Mouse (Mus musculus) CD4-positive, CD25-positive, alpha-beta regulatory T cell, adult 4 months (primary cell): Measurements from ENCODE around the gene Pcdh8. TPM values are rescaled to one million over a fixed set of nuclear protein-coding genes. Genes with fewer than 3 reads are reported as not detected.

ENCODE experiments used
- ATAC-seq: one replicate; pipeline ENCODE4 v1.8.0; 2017
- polyA plus RNA-seq, 2 experiments: library from polyadenylated mRNA; unstranded; fragments of 100-300 nt; shearing (Covaris generic); gene quantifications; one replicate each; pipeline ENCODE4 v1.2.1; 2017

The Pcdh8 gene
- not detected for polyA plus RNA-seq

DNA sequence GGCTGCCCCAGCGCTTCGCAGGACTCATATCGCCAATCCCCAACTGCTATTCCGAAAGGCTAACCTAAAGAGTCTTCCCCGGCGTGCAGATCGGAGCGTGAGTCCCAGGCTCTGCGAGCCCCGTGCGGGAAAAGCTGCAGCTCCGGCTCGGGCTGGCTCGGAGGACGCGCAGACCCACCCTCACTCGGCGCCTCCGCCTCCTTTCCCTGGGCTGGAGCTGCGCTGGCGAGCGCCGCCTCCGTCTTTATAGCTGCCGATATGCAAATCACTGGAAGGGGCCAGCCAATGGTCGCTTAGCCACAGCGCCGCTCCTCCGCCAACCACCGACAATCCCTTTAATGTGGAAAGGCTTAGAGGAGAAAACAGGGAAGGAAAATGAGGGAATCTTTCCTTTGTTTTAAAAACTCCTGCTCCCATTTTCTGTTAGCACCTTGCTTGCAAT is at the start of gene Pcdh8:
Pcdh8 (minus strand) TSS at position 219 of the 442 bp plus-strand sequence.
- no peak for ATAC-seq

DNA sequence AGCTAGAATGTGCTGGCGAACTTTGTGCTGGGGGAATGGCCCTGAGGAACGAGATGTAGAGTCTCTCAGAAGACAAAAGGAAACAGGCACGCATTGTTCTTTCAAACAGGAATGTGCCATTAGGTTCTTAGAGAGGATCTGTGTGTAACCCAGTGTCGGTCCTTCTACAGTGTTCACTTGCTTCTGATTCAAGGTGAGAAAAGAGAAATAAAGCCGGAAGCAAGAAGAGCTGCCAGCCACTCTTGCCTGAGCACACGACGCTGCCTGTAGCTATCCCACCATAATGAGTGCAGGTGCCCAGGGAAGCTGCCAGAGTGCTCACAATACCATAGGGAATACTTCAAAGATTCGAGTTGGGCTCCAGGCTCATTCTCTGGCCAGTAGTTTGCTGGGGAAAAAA is 43.6 kb upstream of the Pcdh8 start:
- ATAC-seq = no peak

DNA sequence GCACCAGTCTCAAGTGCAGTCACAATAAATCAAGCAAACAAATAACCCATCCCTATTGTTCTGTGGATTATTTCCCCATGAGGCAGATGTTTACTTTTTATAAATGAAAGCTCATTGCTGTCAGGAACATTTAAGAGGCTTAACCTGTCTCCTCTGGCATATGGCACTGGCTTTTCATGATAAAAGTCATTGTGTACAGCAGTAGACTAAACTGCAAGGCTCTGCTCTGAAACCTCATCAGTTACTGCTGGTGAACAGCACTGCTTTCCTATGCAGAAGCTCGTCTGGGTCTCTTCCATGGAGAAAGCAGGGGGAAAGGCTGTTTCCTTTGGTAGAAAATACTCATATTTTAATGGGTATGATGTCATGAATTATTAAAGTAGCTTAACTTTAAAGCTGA is 43.0 kb upstream of the Pcdh8 start:
- no peak for ATAC-seq

DNA sequence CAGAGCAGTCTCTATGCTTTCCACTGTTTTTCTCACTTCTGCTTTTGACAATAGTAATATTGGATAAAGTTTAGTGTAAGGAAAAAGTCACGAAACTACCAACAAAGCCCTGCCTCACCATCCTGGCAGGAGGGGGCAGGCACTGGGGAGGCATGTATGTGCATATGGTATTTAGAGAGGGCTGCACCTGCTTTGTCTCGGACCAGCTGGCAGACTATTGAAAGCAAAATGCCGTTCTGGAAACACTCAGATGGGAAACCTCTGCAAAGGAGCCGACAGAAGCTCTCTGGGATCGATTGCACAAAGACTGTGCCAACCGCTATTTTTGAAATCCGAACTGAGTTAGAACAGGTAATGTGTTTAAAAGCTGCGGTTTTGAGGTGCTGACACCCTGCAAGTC is 22.1 kb upstream of the Pcdh8 start:
- ATAC-seq = no peak

DNA sequence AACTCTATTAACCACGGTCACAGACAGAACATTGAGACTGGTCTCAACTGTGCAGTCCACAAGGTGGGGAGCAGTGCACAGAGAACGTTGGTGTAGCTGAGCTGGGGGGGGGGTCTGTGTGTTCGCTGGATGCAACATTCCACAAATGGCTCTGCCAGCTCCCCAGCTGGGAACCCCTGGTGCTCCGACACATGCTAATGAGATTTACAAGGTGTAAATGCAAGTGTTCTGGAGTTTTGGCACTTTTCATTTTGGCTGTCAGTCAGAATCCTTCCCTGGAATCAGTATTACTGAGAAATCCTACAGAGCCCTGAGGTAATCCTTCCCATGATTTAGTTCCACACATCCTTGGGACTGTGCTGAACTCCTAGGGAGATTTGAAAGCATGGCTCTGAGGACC is 18.4 kb upstream of the Pcdh8 start:
- no peak for ATAC-seq

DNA sequence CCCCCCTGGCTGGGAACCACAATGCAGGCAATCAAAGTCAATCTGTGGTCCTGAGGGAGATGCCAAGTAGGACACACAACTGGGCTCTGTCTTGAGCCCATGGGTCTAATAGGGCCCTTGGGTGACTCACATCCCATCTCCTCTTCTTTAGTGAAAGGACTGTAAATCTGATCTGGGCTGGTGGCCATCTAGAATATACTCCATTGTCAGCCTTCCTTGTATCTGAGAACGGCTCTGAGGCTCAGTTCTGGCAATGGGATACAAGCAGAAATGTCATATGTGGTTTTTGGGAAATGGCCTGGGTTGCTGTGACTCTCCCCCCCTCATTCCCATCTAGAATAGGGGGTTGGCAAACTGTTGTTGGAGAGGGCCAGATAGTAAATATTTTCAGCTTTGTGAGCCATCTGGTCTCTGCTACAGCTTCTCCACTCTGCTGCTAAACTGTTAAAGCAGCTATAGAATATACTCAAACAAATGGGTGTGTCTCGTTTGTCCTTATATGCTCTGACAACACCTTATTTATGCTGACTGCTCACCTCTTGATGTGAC is 17.6 kb upstream of the Pcdh8 start:
- no peak for ATAC-seq

DNA sequence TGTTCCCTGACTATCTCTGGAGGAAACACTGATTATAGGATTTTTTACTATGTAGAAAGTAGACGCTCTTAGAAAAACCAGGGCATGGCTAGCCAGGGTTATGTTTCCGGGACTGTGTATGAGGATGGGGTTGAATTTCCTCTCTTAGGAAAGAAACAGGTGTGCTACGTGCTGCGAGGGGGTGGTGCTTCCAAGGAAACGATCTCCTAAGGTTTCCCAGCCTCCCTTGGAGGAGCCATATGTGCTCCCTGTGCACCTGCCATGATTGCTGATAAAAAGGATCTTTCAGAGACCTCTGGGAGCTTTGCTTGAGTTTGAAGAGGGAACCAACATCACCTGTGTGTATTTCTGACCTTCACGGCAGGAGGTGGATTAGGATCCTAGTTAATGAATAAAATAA is 16.8 kb upstream of the Pcdh8 start:
- ATAC-seq = no peak

DNA sequence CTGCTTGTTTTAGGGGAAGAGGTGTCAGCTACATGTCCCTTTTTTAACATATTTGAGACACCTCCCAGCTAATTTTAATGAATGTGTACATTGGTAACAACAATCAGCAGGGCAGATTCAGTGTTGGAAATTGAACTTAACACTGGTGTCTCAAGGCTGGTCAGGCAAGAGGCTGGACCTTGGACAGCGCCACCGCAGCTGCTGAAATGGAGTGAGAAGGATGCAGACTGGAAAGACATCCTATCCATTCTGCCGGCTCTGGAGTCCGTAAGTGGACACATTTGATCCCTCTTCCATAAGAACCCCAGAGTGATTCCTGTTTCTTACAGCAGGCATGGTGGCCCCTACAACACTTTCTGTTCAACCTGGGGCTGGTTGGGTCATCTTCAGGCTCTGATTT is 14.3 kb upstream of the Pcdh8 start:
- no peak for ATAC-seq

DNA sequence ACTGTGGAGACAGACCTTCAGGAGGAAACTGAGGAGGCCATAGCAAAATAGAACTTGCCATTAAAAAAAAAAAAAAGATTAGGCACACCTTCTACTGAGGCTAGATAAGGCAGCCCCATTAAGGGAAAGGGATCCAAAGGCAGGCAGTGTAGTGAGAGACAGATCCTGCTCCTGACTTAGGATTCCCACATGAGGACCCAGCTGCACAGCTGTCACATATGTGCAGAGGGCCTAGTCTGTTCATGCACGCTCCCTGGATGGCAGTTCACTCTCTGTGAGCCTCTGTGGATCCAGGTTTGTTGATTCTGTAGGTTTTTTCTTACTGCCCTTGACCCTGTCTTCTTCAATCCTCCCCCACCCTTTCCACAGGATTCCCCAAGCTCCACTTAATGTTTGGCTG is 9.8 kb upstream of the Pcdh8 start:
- no peak for ATAC-seq

DNA sequence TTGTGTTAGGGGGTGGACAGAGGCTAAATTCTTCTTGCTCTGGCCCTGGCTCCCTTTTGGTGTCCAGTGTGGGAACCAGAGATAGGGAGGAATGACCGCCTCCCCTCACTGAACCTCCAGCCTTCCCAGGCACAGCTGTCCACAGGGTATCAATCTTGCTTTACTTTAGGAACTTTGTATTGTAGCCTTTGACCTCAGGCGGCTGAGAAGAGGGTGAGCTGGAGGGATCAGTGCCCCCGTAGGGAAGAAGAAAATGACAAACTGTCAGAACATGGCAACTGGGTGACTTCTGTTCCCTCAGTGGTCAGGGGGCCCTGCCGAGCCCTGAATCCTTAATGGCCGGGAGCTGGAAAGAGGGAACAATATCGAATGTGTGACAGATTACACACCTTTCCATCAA is 9.2 kb upstream of the Pcdh8 start:
- no peak for ATAC-seq

DNA sequence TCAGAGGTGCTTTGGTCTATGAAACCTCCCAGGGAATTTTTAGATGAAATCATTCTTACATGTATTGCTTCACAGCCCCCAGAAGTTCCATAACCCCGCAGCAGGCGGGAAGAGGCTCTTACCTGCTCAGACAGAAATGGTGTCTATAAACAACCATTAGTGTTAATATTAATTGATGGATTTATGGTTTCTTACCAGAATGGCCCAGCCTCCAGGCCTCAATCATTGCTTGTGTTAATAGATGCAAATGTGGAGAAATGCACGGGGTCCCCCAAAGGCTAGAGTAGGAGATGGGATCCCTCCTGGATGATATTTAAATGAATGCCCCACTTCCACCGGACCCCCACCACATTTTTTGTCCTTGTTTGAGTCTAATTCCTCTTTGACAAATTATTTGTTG is 8.7 kb upstream of the Pcdh8 start:
- no peak for ATAC-seq

DNA sequence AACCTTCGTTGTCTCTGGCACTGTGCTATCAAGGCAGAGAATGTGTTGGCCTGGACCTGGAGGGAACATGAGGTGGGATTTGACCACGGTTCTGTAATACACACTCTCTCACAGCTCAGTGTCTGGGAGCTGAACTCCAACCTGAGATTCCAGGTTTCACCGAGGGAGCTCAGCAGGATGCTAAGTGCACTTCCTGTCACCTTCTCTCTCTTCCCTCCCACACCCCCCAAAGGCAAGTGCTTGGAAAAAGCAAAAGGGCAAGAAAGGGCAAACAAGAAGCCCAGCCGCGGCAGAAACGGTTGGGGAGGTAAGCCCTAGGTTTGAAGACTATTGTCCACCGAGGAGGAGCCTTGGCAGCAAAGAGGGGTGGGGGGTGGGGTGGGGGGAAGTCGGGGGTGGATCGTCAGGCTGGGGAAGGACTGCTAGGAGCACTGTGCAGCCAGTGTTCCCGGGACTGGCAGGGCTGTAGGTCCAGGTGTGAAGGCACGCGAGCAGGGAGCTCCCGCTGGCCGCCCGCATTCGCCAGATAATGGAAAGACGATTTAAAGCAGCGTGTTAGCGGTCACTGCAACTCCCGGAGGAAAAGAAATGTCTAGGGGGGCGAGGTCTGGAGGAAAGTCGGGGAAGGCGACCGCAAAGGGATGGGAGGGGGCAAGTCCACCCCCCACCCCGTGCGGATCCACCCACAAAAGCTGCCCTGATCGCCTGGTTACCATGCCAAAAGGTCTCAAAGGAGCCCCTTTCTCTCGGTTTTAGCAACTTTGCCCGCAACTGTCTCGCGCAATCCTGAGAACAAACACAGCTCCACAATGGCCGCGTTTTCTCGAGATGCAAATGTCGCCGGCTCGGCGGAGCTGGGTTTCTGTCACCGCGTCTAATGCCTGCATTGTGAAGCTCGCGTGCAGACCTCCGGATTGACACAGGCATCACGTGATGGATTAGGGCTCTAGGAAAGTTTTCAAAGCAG is 2.6 kb upstream of the Pcdh8 start:
- no peak for ATAC-seq

DNA sequence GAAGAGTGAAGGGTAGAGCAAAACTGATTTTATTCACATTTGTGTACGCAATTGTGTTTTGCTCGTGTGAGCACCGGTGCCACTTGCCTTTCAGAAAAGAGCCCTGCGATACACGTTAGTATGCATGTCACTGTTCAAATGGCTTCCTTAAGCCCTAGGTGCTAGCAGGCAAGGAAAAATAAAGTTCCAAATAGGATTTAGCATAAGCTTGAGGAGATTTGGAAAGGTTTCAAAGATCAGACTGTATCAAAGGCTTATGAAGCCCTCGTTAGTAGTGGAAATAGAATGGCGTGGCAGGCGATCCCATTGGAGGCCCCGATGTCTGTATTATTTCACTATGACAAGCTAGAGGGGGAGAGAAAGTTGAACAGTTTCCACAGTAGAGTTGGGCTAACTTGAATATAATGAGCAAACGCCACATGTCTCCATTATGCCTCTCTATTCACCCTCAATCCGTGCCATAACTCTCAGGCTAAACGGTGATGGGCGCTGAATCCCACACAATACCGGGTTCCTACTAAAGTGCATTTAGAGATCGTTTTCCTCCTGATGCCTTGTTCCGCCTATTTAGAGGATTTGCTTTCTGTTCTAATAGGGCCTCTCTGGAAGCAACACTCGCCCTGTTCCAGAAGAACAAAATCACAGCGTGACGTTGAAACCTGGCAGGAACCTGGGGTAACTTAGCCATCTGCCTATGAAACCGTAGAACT is 845 bp upstream of the Pcdh8 start:
- no peak for ATAC-seq

DNA sequence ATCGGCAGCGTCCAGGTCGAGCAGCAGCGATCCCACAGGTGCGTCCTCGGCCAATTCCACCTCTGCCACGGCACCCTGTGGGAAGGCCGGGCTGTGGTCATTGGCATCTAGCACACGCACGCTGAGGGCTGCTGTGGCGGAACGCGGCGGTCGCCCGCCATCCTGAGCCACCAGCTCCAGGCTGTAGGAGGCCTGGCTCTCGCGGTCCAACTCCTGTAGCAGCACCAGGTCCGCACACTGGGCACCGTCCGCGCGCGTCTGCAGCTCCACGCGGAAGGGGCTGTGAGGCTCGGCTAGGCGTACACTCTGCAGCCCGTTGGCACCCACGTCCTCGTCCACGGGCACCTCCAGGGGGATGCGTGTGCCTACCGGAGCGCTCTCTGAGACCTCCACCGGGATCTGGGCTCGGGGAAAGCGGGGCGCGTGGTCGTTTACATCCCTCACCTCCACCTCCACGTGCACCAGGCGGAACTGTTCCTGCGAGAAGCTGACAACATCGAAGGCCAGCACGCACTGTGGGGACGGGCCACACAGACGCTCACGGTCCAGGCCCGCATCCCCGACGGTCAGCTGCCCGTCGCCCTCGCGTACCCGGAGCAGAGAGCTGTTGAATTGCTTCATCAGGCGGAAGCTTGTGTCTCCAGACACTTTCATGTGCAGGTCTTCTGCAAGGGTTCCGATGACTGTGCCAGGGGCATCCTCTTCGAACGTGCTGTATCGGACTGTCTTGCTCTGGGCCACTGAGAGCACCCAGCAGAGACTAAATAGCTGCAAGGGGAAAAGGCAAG is 612 bp downstream of the Pcdh8 start:
- ATAC-seq = no peak

DNA sequence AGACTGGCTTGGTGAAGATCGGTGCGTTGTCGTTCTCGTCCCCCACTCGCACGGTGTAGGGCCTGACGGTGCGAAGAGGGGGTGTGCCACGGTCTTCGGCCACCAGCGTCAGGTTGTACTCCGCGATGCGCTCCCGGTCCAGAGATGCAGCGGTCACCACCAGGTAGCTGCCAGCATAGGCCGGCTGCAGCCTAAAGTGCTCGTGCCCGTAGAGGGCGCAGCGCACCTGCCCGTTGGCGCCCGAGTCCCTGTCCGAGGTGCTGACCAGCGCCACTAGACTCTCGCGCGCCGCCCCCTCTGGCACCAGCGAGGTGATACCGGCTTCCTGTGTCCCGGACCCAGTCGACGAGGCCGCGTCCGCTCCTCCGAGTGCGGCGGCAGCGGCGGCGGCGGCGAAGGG is 1.5 kb downstream of the Pcdh8 start:
- no peak for ATAC-seq

DNA sequence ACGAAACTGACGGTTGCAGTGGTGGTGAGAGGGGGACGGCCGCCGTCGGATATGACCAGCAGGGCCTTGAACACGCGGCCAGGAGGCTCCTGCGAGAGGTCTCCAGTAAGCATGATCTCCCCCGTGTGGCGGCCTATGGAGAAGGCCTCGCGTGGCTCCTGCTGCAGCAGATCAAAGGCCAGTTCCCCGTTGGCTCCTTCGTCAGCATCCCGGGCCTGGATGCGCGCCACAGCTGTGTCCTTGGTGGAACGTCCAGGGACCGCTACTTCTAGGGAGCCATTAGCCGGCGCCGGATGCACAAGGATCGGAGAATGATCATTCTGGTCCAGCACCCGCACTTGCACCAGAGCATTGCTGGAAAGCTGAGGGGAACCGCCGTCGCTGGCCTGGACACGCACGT is 2.1 kb downstream of the Pcdh8 start:
- no peak for ATAC-seq

DNA sequence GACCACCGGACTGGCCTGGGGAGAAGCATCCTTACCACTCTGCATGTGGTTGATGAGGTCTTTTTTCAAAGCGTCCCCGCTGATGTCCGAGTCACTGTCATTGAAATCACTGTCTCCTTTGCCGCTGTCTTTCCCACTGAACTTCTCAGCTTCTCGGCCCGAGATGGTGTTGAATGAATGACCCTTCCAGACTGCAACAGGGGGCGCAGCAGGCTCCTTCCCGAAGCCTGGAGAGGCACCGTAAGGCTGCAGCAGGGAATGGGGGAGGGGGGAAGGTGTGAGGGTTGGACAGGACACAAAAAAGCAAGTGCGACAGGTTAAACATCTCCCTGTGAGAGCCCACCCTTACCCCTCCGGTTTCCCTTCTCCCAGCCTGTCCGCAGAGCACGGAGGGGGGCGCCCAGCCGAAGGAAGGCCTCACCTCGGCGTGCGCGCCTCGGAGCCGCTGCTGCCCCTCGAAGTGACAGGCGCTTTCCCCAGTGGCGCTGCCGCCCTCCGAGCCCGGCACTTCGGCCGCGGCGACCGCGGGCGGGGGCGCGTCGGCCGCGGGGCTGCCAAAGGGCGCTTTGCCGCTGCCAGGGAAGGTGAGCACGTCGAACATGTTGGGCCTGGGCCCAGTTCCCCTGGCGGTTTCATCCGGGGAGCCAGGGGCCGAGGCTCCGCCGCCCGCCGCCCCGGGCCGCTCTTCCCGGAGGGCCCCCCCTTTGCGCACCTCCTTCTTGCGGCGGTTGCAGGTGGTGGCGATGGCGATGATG is 2.9 kb downstream of the Pcdh8 start:
- ATAC-seq = no peak

DNA sequence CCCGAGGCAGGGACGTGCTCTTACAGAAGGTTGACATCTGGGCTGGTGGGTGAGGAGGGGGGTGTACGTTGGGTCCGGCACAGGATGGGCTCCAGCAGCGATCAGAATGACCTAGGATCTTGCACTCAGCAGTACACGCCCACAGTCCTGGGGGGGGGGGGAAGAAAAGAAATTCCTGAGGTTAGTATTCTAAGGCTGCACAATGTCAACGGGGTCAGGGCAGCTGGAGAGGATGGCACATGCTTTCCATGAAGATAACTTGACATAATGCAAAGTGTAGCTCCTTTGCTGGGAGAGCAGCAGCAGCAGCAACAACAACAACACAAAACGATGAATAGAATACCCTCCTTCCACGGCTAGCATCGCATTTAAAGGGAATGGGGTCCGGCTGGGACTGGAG is 3.5 kb downstream of the Pcdh8 start:
- ATAC-seq = no peak

DNA sequence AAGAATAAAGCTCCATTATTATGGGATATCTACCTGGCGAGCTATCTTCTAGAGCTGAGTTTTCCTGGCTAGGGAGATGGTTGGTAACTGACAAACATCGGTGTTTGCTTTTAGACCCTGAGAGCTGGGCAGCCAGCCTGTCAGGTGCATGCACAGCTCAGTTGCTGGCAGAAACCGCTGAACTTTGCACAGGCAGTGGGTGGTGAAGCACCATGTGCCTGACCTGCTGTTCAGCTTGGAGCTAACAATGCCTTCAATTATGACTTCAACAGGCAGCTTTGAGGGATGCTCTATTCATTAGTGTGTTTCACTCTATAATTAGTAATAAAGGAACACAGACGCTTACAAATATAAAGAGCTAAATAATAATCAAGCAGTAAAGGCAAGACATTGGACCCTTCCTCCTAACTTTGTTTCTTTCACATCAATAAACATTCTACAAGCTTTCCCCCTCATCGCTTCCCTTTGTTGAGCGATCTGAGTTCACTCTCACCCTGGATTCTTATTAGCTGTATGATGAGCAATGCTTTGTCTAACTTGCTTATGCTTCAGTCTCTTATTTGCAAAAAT is 5.8 kb downstream of the Pcdh8 start:
- no peak for ATAC-seq

DNA sequence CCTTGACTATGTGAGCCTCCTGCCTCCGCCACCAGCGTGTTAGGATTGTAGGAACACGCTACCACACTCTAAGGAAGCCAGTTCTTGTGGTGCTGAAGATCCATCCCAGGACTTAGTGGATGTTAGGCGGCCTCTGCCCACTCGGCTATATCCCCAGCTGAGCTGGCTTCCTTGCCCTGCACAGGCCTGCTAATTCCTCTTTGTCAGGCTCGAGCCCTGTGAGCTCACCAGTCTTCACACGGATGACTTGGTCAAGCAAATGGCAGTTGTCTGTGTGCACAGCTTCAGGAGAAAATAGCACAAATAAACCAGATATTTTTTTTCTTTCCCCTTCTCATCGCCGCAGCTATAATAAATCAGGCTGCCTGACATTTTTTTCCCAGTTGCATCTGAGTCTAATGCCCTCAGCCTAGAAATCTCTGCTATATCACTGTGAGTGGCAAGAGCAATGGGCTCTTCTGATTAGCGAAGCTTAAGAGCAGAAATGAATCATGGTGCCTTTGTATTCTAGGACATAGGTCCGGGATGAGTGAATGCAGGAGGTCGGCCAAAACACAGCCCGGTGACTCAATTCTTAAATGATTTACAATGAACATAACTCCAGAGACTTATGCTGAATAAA is 16.4 kb downstream of the Pcdh8 start:
- no peak for ATAC-seq

DNA sequence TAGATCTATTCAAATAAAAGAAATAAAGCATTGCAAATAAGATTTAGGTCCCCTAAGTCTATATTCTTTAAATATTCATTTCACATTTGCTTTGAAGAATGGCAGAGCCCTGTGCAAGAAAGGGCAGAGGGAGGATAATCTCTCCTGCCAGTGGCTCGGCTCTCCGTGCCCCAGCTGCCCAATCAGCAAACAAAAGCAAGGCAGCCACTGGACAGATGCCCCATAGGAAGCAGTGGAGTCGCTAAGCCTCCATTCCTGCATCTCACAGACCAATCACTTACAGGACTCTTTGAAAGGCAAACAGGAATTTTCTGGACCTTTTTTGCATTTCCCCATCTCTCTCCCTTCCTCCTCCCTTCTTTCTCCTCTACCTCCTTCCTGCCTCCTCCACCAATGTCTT is 17.0 kb downstream of the Pcdh8 start:
- no peak for ATAC-seq
